Mouse (Mus musculus) small intestine, adult 2 months (tissue): Measurements from ENCODE around the gene Uqcc2.

Experiments used
- CTCF ChIP-seq: fragments of 200-500 bp; IDR thresholded peaks from 2 replicates; pipeline ENCODE4 v1.5.1; 2012; ENCODE audit warnings: low read depth, mild to moderate bottlenecking, control low read depth, inconsistent platforms, low read length, moderate library complexity, mixed read lengths; ENCODE audit not compliant: insufficient replicate concordance, insufficient read length; ENCODE audit errors: extremely low read depth
- POLR2A ChIP-seq: fragments of 200-500 bp; IDR thresholded peaks from 2 replicates; pipeline ENCODE4 v1.6.1; 2012; ENCODE audit warnings: low read depth, mild to moderate bottlenecking, control low read depth, inconsistent platforms, low read length, moderate library complexity

DNA sequence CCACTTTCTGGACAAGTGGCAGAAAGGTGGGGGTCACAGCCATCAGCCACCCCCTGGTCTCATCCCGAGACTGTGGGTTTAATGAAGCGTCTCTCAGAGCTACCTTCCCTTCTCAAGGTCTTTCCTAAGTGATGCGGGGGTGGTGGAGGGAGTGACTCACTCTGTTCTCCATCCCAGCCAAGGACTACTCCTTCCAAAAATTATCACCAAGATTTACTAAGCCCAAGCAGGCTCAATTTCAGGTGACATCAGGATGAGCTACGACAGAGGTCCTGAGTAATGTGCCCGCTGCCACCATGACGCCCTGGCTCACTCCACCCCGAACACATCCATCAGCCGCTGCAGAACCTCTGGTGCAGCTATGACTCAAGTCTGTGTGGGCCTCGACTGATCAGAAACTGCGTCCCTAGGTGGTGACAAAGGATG lies 2.5 kb downstream of the Uqcc2 start:
- TF ChIP-seq CTCF (no peak), POLR2A (no peak)
